9 mouse cellular contexts compared by ENCODE assay signal in the genomic region with DNA sequence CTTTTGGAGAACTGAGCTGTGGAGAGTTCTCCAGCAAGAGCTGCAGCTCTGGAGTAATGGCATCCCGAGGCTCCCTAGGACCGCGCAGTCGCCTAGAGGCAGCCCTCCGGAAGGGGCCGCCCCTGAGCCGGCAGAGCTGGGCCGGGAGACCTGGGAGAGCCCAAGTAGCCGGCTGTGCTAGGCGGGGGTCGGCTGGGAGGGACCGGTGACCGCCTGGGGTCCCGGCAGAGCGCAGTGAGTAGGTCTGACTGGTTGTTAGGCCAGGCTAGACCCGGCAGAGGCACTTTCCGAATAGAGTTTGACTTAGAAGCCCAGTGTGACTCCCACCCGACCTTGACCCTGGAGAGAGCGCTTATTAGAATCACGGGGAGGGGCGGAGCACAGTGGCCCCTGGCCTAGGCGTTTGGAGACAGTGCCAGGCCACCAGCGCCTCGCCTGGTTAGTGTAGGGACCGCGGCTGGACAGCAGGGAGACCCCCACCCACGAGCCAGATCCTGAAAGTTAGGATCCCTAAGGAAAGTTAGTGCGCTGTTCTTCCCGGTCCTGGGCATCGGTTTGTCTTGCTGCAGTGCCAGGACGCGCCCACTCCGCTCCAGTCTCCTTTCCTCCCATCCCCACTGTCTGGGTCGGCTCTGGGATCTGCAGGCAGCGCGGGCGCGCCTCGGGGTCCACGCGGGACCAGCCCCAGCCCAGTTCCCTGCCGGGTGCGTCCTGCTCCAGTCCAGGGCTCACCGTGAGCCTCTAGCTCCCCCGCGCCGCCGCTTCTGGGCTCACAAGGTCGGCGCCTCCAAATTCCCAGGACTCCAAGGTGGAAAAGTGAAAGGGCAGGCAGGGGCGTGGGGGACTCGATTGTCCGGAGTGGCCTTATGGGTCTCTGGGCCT. TPM values are rescaled to one million over a fixed set of nuclear protein-coding genes. Genes with fewer than 3 reads are reported as not detected.
DNase-seq lines count a peak whose midpoint lies in the region; ATAC-seq and TF ChIP-seq lines count a peak whose summit lies in the region.
"Had no signal": no experiment of that assay in that cellular context is flagged by ENCODE, and none has a peak within 500 bp of the region (broad histone marks: within the 10 kb centered on the region; RNA-seq: fewer than 3 reads in every experiment).

A gene (minus strand): TSS at position 70 of the 882 bp plus-strand sequence.

- H3K36me3 ChIP-seq in hindbrain, embryonic 14.5 days (replicated peaks; ENCODE audit: control insufficient read depth, insufficient read depth): no peaks in the 10 kb centered on the region

- H3K4me2 ChIP-seq in hindbrain, embryonic 14.5 days (replicated peaks): peak within 1 kb of the TSS; percentile 69

- under 1% methylated on average over 53 of the region's 53 CpGs for WGBS in hindbrain, embryonic 14.5 days

- peaks cover 23% of the 10 kb centered on the region for H3K27me3 ChIP-seq in hindbrain, embryonic 14.5 days (ENCODE audit: control insufficient read depth, insufficient read depth, low read length)

- peaks cover 17% of the 10 kb centered on the region; the same call in 1 of the 2 replicates for H3K4me1 ChIP-seq in hindbrain, embryonic 14.5 days (replicated peaks; ENCODE audit: control insufficient read depth, insufficient read depth, low read length)

- TF ChIP-seq CTCF in gastrocnemius, adult 2 months (IDR thresholded peaks at IDR 0.05): peak; percentile 54

- peak within 1 kb of the TSS; percentile 86 for H3K4me3 ChIP-seq in gastrocnemius, adult 2 months
- H3K4me3 ChIP-seq in hindbrain, embryonic 14.5 days (replicated peaks; ENCODE audit: low read length): peak within 1 kb of the TSS; percentile 41

- H3K9me3 ChIP-seq in hindbrain, embryonic 14.5 days (ENCODE audit: control insufficient read depth, low read length): no peaks in the 10 kb centered on the region

- peak; percentile 92 for ATAC-seq in hindbrain, embryonic 14.5 days (ENCODE audit: low FRiP score)

- peak within 1 kb of the TSS; percentile 94 for H3K27ac ChIP-seq in gastrocnemius, adult 2 months
- H3K27ac ChIP-seq in hindbrain, embryonic 14.5 days: 0 out of 2 replicates have a peak within 1 kb of the TSS, but pooled peaks have one; percentile 38
- H3K27ac ChIP-seq: macrophage had no signal

- H3K9ac ChIP-seq in hindbrain, embryonic 14.5 days: peak within 1 kb of the TSS; percentile 49

- intact Hi-C loops in gastrocnemius, adult 2 months (cut with DNase I): loop anchor here (5.0 kb wide), 1 partner anchor 116 kb away; no protein-coding TSS in a partner anchor

- peak; percentile 25 for DNase-seq in T-cell, adult 2 months (ENCODE audit: low spot score)
- DNase-seq in cerebellum, postnatal 4 days (ENCODE audit: low spot score in 2 of 2): peak; percentile 37 to 71
- DNase-seq in gastrocnemius, adult 2 months: peak; percentile 90
- peak; percentile 66 for DNase-seq in hindbrain, embryonic 14.5 days (ENCODE audit: low spot score)
- peak; percentile 22 for DNase-seq in left cerebral cortex, adult 11 months (ENCODE audit: low spot score)
- peak; percentile 88 for DNase-seq in lung, postnatal 25 days (ENCODE audit: low spot score)
- DNase-seq in right cerebral cortex, adult 2 months (ENCODE audit: low spot score in 2 of 2): peak; percentile 59 to 62
- peak; percentile 74 for DNase-seq in urinary bladder, postnatal 25 days (ENCODE audit: low spot score)

RNA-seq across cellular contexts. Expression of the gene that starts here (rescaled TPM):
- total RNA-seq in gastrocnemius, adult 2 months (2021): under 1 TPM; 0.26 to 0.31 TPM
- polyA plus RNA-seq in hindbrain, embryonic 14.5 days (2014; fragmentation: Nextera tagmentation; extraction: Ambion mirVana): 0.50 and 0.62 TPM in 2 replicates

Comparison
In these comparisons a context has a peak if more than half of its experiments do, and no peak if none do; other contexts are left out.
1. Peak in every context shown above with its lines: DNase-seq, ATAC-seq, H3K4me3 ChIP-seq and H3K27ac ChIP-seq.
2. Peak in DNase-seq, H3K4me3 ChIP-seq and H3K27ac ChIP-seq in gastrocnemius, adult 2 months; RNA of the gene not detected or under 1 TPM.
3. Peak in DNase-seq, ATAC-seq, H3K4me3 ChIP-seq, H3K27ac ChIP-seq, H3K9ac ChIP-seq and H3K4me2 ChIP-seq in hindbrain, embryonic 14.5 days; RNA of the gene not detected or under 1 TPM.
4. DNase-seq: peak in every context shown above with its lines; median percentile 90 in gastrocnemius, adult 2 months; 88 in lung, postnatal 25 days; 74 in urinary bladder, postnatal 25 days; 66 in hindbrain, embryonic 14.5 days; 60 in right cerebral cortex, adult 2 months; 54 in cerebellum, postnatal 4 days; 25 in T-cell, adult 2 months; 22 in left cerebral cortex, adult 11 months.